Mouse (Mus musculus) limb, embryonic 11.5 days (tissue): ENCODE results near the gene Trim28. TPM values are rescaled to one million over a fixed set of nuclear protein-coding genes. Genes with fewer than 3 reads are reported as not detected.
"Not testable (repeated sequence)": the region's sequence is repeated elsewhere in the genome, so short reads cannot be mapped to it uniquely, and the experiment has no call there.

ENCODE experiments used
- ATAC-seq: fragments of 200-750 bp; cut with Nextera tagmentation; 2 replicates; pipeline ENCODE4 v1.8.0; 2017; ENCODE audit warnings: low read depth; ENCODE audit not compliant: insufficient number of reproducible peaks, low FRiP score, low TSS enrichment
- DNase-seq: peaks from one replicate; pipeline ENCODE4 v3.0.0-alpha.2; 2015; ENCODE audit warnings: low spot score
- H3K27ac ChIP-seq: fragments of 300-500 bp; sonication (generic); replicated peaks from 2 replicates; pipeline ENCODE4 v1.5.1; 2014; ENCODE audit warnings: low read depth, mild to moderate bottlenecking, low read length
- H3K27me3 ChIP-seq: fragments of 300-500 bp; sonication (generic); 2 replicates; pipeline ENCODE4 v1.6.1; 2014; ENCODE audit warnings: mild to moderate bottlenecking, low read length, mixed read lengths; ENCODE audit not compliant: control insufficient read depth, insufficient read depth
- H3K36me3 ChIP-seq: fragments of 300-500 bp; sonication (generic); 2 replicates; pipeline ENCODE4 v1.6.1; 2014; ENCODE audit warnings: mild to moderate bottlenecking, low read length, moderate library complexity, mixed read lengths; ENCODE audit not compliant: control insufficient read depth, insufficient read depth
- H3K4me1 ChIP-seq: fragments of 300-500 bp; sonication (generic); 2 replicates; pipeline ENCODE4 v1.6.1; 2014; ENCODE audit warnings: low read length, mixed read lengths; ENCODE audit not compliant: control insufficient read depth, insufficient read depth
- H3K4me2 ChIP-seq: fragments of 300-500 bp; sonication (generic); 2 replicates; pipeline ENCODE4 v1.6.1; 2014; ENCODE audit warnings: low read depth, mild to moderate bottlenecking, moderate library complexity; ENCODE audit not compliant: severe bottlenecking
- H3K4me3 ChIP-seq: fragments of 300-500 bp; sonication (generic); 2 replicates; pipeline ENCODE4 v1.5.1; 2014; ENCODE audit warnings: low read depth, low read length
- H3K9ac ChIP-seq: fragments of 300-500 bp; sonication (generic); 2 replicates; pipeline ENCODE4 v1.6.1; 2014; ENCODE audit warnings: mild to moderate bottlenecking, low read length
- H3K9me3 ChIP-seq: fragments of 300-500 bp; sonication (generic); 2 replicates; pipeline ENCODE4 v1.6.1; 2016; ENCODE audit warnings: low read length; ENCODE audit not compliant: control insufficient read depth
- WGBS: fragments of 180-500 bp; shearing (Covaris S2); extraction: QIAGEN DNeasy Blood & Tissue Kit; methylation state at CpG from one replicate; pipeline ENCODE4 v1.1.7; 2014; 5-methylcytosine and 5-hydroxymethylcytosine counted together
- polyA plus RNA-seq: library from polyadenylated mRNA; unstranded; fragments of >200 nt; fragmentation: Nextera tagmentation; extraction: Ambion mirVana; gene quantifications from 2 replicates; pipeline ENCODE4 v1.2.1, GENCODE M21; 2014

Gene Trim28
- polyA plus RNA-seq, 1 experiment from 2014 or later, result 610 TPM

DNA sequence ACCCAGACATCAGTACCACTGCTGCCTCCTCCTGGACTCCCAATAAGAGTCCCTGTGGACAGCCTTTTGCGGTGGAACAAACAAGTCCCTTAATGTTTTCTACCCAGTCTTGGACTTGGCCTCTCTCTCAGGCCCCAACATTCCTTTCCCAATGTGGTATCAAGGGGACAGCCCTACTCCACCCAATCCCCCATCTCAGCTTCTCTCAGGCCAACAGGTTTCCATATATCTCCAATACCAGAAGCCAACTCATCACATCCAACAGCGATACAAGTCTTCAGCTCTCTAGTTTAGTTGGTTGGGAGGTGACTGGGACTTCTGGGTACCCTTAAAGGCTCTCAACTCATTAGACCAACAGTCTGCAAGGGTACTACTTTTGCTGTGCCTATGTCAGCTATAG, 54.6 kb downstream of the Trim28 start:
- H3K4me2 ChIP-seq, result peak overlapping the region; percentile 58
- no peak overlapping the region for H3K9ac ChIP-seq
- H3K4me3 ChIP-seq, result peak overlapping the region; percentile 47; the same call in 1 of the 2 replicates

DNA sequence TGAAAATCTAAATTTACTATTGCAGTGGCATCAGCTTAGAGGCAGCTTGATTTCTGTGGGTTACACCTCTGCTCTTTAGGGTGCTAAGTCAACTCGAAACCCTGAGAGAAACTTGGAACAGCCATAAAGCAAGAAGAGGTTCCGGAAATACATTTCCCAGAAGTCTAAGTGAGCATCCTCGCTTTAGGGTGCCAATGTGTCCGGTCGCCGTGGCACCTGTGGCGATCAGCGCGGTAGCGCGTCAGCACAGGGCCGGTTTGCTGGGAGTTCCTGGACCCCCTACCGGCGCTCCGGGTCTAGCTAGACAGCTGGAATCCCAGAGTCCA, 55.0 kb downstream of the Trim28 start:
- no peak for ATAC-seq
- Histone ChIP-seq H3K27ac (no peak overlapping the region), H3K36me3 (no peaks in the 10 kb centered on the region), H3K4me2 (peak overlapping the region; percentile 58), H3K4me3 (peak overlapping the region; percentile 47), H3K9me3 (no peaks in the 10 kb centered on the region), H3K4me1 (no peaks in the 10 kb centered on the region), H3K27me3 (no peaks in the 10 kb centered on the region), H3K9ac (peak overlapping the region; percentile 38)
- 2% methylated on average over 15 of the region's 15 CpGs for WGBS
- DNase-seq, result no peak

More for the DNA sequence above, 54.6 kb downstream of the Trim28 start:
- WGBS, result 89% methylated on average over 2 of the region's 2 CpGs
- no peak overlapping the region for H3K27ac ChIP-seq
- no peak for DNase-seq
- ATAC-seq, result no peak
- no peaks in the 10 kb centered on the region for H3K27me3 ChIP-seq
- no peaks in the 10 kb centered on the region for H3K4me1 ChIP-seq
- no peaks in the 10 kb centered on the region for H3K9me3 ChIP-seq
- no peaks in the 10 kb centered on the region for H3K36me3 ChIP-seq

DNA sequence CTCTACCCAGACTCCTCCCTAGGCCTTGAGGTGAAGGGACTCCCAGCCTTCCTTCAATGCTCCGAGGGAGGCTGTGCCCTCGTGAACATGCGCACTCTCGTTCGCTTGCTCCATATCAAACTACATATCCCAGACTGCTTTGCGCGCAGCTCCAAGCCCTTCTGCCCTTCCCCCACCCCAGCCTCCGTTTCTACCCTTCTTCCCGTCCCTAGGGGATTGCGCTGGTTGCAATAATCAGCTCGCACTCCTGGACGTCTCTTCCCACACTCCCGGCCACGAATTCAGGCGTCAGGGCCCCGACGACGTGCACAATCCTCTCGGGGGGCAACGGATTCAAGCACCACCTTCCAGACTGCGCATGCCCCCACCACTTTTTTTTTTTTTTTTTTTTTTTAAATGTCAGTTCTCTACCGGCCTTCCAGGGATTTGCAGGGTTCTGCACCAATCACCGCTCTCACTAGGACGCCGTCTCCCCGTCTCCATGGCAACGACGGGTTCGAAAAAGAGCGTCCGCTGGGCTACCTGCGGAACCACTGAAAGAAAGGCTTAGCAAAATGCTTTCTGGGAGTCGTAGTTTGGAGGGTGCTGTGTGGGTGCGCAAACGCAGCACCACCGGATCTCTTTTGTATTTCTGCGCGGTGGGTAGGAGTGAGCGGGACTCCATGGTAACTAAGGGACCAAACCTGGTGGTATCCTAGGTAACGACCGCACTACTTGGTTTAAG, 55.5 kb downstream of the Trim28 start, which contains the start of gene Mzf1:
TSS of gene Mzf1 (minus strand) at position 478 of the 724 bp plus-strand sequence.
- H3K9ac ChIP-seq, result peak within 1 kb of the TSS; percentile 38
- WGBS, result under 1% methylated on average over 41 of the region's 41 CpGs
- ATAC-seq, result peak; percentile 97
- no peaks in the 10 kb centered on the region for H3K27me3 ChIP-seq
- peak within 1 kb of the TSS; percentile 49; the same call in 1 of the 2 replicates for H3K27ac ChIP-seq
- peak within 1 kb of the TSS; percentile 58 for H3K4me2 ChIP-seq
- H3K9me3 ChIP-seq, result no peaks in the 10 kb centered on the region
- H3K4me1 ChIP-seq, result no peaks in the 10 kb centered on the region
- DNase-seq, result peak; percentile 97
- peak within 1 kb of the TSS; percentile 47 for H3K4me3 ChIP-seq
- H3K36me3 ChIP-seq, result no peaks in the 10 kb centered on the region

DNA sequence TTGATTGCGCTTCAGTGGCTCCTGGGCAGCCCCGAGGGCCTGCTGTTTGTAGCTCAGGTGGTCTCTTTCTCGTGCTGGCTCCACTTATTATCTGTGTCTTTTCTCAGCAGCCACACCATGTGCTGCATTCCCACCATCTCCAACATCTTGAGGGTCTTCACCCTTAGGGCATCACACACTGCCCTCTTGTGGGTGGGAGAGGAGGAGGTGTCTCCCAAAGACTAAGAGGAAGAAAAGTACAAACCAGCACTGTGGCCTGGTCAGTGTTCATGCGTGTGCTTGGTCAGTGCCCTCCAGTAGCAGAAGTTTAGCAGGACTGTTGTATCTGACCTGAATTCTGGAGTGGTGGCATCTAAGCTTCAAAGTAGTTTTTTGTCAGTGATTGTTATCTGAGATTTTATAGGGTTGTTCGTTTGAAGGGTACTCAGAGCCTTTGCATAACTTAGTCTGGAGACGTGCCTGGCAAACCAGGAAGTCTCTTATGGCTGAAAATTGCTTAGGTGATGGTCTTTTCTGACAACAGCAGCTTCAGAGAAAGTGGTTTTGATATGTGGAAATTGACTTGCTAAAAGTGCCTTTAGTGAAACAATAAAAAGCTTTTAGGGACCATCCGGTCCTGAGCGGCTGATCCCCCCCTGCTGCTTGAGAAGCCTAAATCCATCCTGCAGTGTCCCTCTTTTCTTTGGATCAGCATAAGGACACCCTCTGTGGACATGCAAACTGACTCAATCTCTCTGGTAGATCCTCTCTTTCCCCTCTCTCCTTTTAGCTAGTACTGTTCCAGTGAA, 58.2 kb downstream of the Trim28 start:
- Histone ChIP-seq H3K36me3 (no peaks in the 10 kb centered on the region), H3K27ac (no peak overlapping the region), H3K27me3 (no peaks in the 10 kb centered on the region), H3K9ac (no peak overlapping the region), H3K9me3 (no peaks in the 10 kb centered on the region), H3K4me3 (no peak overlapping the region), H3K4me2 (no peak overlapping the region), H3K4me1 (no peaks in the 10 kb centered on the region)
- no peak for ATAC-seq
- WGBS, result 59% methylated on average over 8 of the region's 8 CpGs
- DNase-seq, result no peak

DNA sequence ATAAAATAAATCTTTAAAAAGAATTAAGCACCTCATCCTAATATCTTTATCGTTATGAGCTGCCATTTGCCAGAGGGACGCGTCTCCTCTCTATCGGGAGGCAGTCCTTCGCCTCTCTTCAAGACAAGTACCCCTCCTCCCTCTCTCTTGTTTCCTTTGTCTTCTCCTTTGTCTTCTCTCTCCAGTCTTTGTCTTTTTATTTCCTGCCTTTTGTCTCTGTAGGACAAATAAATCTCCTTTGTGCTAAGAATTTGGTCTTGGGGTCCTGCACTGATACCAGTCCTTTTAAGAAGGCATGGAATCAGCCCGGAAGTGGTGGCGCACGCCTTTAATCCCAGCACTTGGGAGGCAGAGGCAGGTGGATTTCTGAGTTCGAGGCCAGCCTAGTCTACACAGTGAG, 60.6 kb downstream of the Trim28 start:
- DNase-seq, result no peak
- Histone ChIP-seq H3K36me3 (no peaks in the 10 kb centered on the region), H3K9ac (no peak overlapping the region), H3K4me3 (no peak overlapping the region), H3K27ac (no peak overlapping the region), H3K4me2 (no peak overlapping the region), H3K9me3 (no peaks in the 10 kb centered on the region), H3K27me3 (no peaks in the 10 kb centered on the region), H3K4me1 (no peaks in the 10 kb centered on the region)
- WGBS, result 93% methylated on average over 9 of the region's 9 CpGs
- ATAC-seq, result no peak

DNA sequence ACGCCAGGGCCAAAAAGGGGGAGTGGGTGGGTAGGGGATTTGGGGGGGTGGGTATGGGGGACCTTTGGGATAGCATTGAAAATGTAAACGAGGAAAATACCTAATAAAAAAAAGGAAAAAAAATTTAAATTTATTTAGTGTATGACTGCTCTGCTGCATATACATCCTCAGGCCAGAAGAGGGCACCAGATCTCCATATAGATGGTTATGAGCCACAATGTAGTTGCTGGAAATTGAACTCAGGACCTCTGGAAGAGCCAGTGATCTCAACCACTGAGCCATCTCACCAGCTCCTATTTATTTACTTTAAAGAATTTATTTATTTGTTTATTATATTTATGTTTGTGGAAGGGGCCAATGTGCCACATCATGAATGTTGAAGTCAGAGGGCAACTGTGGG, 64.5 kb downstream of the Trim28 start:
- H3K4me2 ChIP-seq, H3K9me3 ChIP-seq, H3K4me3 ChIP-seq, H3K27me3 ChIP-seq, H3K9ac ChIP-seq, H3K36me3 ChIP-seq, DNase-seq, H3K4me1 ChIP-seq, H3K27ac ChIP-seq, ATAC-seq: not testable (repeated sequence)
- 63% methylated on average over 2 of the region's 2 CpGs for WGBS

DNA sequence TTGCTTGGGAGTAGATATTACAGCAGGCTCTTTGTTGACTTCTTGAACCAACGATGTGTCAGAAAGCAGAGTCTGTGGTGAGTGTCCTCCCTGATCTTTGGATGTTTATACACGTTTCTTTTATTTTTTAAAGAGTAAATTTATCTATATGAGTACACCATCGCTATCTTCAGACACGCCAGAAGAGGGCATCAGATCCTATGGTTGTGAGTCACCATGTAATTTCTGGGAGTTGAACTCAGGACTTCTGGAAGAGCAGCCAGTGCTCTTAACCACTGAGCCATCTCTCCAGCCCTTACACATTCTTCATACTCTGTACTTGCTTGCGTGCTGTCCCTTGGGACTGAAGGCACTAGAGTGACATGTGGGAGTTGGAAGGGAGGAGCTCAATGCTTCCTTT, 73.4 kb downstream of the Trim28 start:
- WGBS, result 61% methylated on average over 5 of the region's 5 CpGs
- H3K27ac ChIP-seq, result no peak overlapping the region
- no peaks in the 10 kb centered on the region for H3K27me3 ChIP-seq
- H3K4me3 ChIP-seq, result no peak overlapping the region
- no peaks in the 10 kb centered on the region for H3K4me1 ChIP-seq
- no peaks in the 10 kb centered on the region for H3K36me3 ChIP-seq
- H3K9ac ChIP-seq, result no peak overlapping the region
- no peak for DNase-seq
- no peak for ATAC-seq
- H3K4me2 ChIP-seq, result no peak overlapping the region
- H3K9me3 ChIP-seq, result no peaks in the 10 kb centered on the region
